Mouse (Mus musculus) embryo, embryonic 11.5 days (tissue): ENCODE measurements around the gene Tent5a.

Experiments
- DNase-seq: peaks from one replicate; pipeline ENCODE4 v3.0.0-alpha.2; 2012; ENCODE audit warnings: low read depth, low spot score

The Tent5a gene

GRCm38 (mm10) chr9:85316122-85316521 is 11.0 kb downstream of the Tent5a start:
- DNase-seq, result no peak

GRCm38 (mm10) chr9:85312473-85312872 is 14.7 kb downstream of the Tent5a start, which contains the start of gene Gm11114:
Gm11114 (plus strand) TSS chr9:85312773.
- DNase-seq, result no peak

GRCm38 (mm10) chr9:85303378-85303777 is 23.8 kb downstream of the Tent5a start:
- DNase-seq, result no peak

- no peak for DNase-seq
Measured at GRCm38 (mm10) chr9:85302849-85303248, 24.3 kb downstream of the Tent5a start.

DNA sequence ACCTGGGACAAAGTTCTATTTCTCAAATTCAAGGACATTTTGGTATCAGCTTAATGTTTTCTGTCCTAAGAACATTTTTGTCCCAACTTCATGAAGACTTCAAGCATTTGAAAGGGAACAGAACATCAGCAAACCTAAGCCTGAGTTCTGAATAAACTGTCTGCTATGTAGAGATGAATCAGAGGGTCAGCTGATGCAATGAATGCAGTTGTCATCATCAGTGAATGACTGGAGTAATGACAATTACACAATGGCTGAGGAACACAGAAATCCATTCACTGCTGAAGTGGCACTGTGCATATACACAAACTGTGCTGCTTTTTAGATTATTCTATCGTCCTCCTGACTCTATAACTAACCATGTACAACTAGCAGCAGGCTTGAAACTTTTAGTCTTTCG is 53.0 kb downstream of the Tent5a start:
- DNase-seq, result no peak
